Mouse (Mus musculus): ENCODE measurements around the gene Prss23.

The Prss23 gene
- long read RNA-seq, experiment 1, transcript Prss23-201 (2 exons, 3,228 nt) = major isoform, 7 of 11 reads
- long read RNA-seq, experiment 1, partial matches to known transcripts = 0 of 11 reads
- long read RNA-seq, experiment 1, other reads (novel, unspliced or antisense) = 2 of 11 reads
- long read RNA-seq, experiment 2, transcript Prss23-201 (2 exons, 3,228 nt) = major isoform, 19 of 26 reads
- long read RNA-seq, experiment 2, partial matches to known transcripts = 0 of 26 reads
- long read RNA-seq, experiment 2, other reads (novel, unspliced or antisense) = 2 of 26 reads

DNA sequence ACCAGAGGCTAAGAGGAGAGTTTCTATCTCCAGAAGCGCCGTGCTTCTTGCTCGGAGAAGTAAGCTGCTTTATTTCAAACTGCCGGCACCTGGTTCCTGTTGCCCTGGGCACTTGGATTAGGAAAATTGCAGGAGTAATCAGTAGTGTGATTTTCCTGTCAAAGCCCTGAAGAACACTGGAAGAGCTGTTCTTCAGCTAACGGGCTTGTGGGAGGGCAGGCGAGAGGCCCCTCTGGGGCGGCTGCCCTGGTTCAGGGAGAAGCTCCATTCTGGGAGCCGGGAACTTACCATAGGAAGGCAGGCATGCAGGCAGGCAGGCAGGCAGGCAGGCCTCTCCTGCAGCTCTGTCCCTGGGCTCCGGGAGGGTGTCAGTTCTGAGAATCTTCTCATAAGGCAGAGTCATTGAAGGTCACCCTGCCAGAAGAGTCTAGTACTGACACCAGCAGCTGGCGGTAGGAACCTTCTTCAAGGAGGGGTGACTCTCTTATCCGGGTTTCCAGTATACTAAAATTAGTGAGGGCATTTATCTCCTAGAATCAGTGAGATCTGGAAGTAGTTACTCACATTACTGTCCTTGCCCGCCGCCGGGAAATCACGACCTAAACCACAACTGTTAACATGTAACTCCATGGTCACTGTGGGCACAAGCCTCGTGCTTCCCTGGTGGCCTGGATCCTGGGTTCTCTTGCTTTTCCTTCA lies at the start of gene Prss23:
Gene Prss23, minus strand, starts transcription at position 457 of the 699 bp plus-strand sequence.
- intact Hi-C loops (cut with DNase I) = no loop called here

DNA sequence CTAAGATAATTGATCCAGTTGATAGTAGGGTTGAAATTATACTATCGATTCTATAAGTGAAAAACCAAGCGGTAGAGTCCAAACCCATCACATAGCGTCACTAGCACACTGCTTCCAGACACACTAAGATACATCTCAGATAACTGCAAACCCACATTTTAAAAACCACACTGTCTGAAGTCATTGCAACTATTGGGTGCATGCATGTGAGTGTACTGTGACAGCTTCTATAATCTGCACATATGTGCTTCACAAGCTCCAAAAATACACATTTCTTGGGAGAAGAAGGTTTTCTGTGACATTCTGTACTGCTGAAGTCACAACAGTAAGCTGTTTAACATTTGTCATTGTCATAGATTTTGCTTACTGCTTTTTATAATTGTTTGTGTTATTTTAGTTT lies 49.1 kb upstream of the Prss23 start:
- intact Hi-C loops (cut with DNase I) = no loop called here

DNA sequence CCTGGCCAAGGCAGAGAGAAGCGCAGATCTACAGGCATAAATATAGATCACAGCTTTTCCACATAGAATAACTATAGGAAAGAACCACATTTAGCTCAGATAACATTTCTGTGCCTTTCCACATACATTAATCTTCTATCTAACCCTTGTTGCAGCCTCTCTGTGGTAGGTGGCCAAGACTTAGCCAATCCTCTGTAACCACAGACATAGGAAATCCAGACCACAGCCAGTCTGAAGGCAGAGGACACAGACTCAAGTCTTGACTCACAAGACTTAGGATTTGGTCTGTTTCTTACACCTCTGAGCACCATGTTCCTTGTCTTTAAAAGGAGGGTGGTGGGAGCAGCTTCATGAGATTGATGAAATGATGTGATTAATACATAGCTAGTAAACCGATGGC lies 37.6 kb upstream of the Prss23 start:
- intact Hi-C loops (cut with DNase I) = no loop called here

GRCm38 (mm10) chr7:89563501-89563900 lies 36.5 kb upstream of the Prss23 start:
- intact Hi-C loops (cut with DNase I) = no loop called here

DNA sequence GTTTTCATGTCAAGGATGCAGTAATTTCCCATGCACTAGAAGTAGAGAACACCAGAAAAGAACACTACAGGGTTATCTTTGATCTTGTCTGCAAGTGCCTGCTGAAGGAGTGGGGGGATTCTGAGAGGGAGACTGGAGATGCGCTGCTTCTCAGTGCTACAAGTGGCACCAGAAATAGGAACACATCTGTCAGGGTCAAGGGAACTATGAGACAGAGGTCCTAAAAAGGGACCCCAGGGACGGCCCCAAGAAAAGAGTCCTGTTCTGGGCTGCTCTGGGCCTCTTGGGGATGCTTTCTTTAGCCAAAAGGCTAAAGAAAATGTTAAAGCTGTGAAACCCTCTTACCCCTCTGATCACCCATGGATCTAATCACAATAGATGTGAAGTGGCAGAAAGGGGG lies 35.2 kb upstream of the Prss23 start:
- intact Hi-C loops (cut with DNase I) = no loop called here

DNA sequence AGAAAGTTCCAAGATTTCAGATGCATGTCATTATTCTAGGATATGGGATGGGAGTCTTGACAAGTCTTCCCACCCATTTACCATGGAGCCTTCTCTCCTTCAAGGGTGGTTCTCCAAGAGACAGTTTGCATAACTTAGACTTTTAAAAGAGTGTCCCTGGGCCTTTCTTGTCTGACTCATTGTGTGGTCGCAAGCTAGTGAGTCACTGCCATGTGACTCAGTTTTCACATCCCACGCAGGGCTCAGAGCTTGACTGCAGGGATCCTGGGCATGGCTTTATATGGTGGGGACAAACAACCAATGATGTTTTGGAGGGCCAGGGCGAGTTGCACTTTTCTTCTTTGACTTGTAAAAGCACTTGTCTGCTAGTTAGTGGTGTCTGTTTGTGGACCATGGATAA lies 34.0 kb upstream of the Prss23 start:
- intact Hi-C loops (cut with DNase I) = no loop called here

DNA sequence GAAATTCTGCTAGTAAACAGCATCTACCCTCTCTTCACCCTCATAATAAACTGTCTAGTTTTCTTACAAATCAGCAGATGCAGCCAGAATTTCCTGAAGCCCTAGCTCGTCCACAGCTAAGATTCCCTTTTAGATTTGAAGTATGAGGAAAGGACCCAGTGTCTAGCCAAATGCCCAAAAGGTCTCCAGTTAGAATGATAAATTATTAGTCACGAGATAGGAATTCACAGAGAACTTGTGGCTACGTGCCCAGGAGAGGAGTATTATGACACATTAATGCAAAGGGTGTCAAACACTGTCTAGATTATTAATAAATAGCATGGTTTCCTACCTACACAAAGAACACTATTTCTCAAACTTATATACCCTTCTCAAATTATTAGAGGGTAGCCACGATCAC lies 32.6 kb upstream of the Prss23 start:
- intact Hi-C loops (cut with DNase I) = loop anchor here (5.0 kb wide), 1 partner anchor 42 kb away; no protein-coding TSS in a partner anchor

GRCm38 (mm10) chr7:89559105-89559504 lies 32.1 kb upstream of the Prss23 start:
- intact Hi-C loops (cut with DNase I) = loop anchor here (5.0 kb wide), 1 partner anchor 42 kb away; no protein-coding TSS in a partner anchor

- intact Hi-C loops (cut with DNase I) = loop anchor here (5.0 kb wide), 1 partner anchor 41 kb away; no protein-coding TSS in a partner anchor
Observed at GRCm38 (mm10) chr7:89558446-89559039, 31.6 kb upstream of the Prss23 start.

- intact Hi-C loops (cut with DNase I) = loop anchor here (5.0 kb wide), 1 partner anchor 40 kb away; no protein-coding TSS in a partner anchor
Observed at GRCm38 (mm10) chr7:89557056-89557455, 30.1 kb upstream of the Prss23 start.

DNA sequence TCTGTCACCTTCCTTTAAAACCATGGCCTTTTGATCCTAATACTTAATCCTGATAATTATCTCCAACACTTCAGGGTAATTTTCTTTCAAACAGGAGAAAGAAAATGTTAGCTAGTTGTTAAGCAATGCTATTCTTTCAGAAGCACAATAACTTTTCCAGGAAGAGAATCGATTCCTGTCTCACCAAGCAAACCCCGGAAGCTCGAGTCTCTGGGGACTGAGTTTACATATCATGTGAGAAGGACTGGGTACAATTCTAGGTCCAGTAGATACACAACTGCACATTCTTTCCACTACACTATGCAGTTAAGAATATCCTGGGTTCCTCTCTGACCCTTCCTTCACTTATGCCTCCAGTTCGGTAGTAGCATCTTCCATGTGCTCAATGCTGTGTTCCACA lies 29.7 kb upstream of the Prss23 start:
- intact Hi-C loops (cut with DNase I) = loop anchor here (5.0 kb wide), 1 partner anchor 39 kb away; no protein-coding TSS in a partner anchor

- intact Hi-C loops (cut with DNase I) = loop anchor here (5.0 kb wide), 1 partner anchor 38 kb away; no protein-coding TSS in a partner anchor
Observed at GRCm38 (mm10) chr7:89555170-89555569, 28.2 kb upstream of the Prss23 start.

DNA sequence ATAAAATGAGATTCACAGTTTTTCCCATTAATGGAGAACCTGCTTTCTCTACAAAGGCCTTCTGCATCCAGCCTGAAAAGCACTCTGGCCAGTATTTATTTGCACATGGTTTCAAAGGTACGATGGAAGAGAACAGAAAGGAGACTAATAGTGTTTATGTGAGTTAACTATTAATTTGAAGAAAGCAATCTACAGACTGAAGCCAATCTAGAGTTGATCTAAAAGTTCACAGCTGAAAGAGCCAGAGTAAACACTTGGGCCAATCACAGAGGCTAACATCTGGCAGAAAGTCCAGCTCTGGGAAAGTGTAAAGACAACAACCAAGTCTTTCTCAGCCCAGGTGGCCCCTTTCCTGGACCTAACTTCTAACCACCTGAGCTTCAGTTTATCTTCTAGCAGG lies 27.1 kb upstream of the Prss23 start:
- intact Hi-C loops (cut with DNase I) = no loop called here

GRCm38 (mm10) chr7:89540976-89541375 lies 14.0 kb upstream of the Prss23 start:
- intact Hi-C loops (cut with DNase I) = no loop called here

DNA sequence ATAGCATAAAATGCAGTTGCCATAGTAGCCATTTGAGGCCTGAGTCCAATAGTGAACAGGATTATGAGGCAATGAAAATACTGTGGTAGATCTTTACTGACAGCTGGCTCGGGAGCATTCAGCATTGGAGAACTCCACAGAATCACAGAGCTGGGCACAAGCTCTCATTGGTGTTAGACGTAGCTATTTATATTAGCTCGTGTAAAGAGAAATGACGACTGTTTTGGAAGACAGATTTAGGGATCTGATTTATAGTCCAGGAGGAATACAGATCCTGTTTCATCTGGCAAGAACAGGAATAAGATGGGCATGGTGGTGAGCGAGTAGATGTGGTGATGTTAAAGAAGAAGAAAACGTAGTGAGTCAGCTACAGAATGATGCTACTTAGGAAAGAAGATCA lies 12.4 kb upstream of the Prss23 start:
- intact Hi-C loops (cut with DNase I) = no loop called here

GRCm38 (mm10) chr7:89527430-89527856 lies 456 bp upstream of the Prss23 start:
- intact Hi-C loops (cut with DNase I) = no loop called here

- intact Hi-C loops (cut with DNase I) = no loop called here
Observed at GRCm38 (mm10) chr7:89523816-89524215, 3.2 kb downstream of the Prss23 start.

- intact Hi-C loops (cut with DNase I) = no loop called here
Observed at GRCm38 (mm10) chr7:89522170-89522569, 4.8 kb downstream of the Prss23 start.

DNA sequence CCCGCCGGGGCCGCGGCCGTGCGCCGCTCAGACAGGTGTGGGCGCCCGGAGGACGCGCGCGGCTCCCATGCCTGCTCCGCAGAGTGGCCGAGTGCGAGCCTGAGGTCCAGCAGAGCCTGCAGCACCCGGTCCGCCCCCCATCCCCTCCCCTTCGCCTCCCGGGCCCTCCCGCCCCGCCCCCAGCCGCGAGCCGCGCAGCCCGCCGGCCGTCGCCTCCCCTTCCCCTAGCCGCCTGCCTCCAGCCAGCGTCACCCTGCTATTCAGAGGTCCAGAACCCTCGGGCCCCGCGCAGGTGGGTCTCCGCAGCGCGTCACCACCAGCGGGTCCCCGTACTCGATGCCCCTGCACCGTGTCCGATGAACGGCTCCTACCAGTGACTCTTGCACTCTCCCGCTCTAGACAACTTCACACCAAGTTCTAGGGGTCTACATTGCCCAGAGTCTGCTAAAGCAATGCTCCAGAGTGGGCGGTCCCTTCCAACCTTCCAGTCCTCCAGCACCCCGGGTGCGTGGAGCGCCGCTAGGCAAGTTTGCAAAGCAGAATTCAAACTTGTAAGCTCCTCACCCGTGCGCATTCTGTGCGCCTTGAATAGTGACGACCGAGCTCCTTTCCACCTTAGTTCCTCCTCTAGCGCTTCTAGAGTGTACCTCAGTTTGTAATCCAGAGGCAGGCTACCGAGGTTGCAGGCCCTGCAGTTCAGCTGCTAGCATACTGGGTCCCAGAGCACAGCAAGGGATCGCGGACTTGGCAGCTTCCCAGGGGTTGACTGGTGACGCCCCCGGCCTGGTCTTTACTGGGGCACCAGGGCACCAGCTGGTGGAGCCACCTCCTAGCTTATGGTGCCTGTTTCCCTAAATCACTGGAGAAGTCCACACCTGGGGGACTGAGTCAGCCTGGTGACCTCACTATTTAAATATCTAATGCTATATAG lies 9.3 kb downstream of the Prss23 start:
- intact Hi-C loops (cut with DNase I) = loop anchor here (5.0 kb wide), 1 partner anchor 40 kb away; no protein-coding TSS in a partner anchor

GRCm38 (mm10) chr7:89516551-89517459 lies 10.2 kb downstream of the Prss23 start:
- intact Hi-C loops (cut with DNase I) = loop anchor here (5.0 kb wide), 1 partner anchor 40 kb away; no protein-coding TSS in a partner anchor

Measured in adrenal gland (tissue).